Mouse (Mus musculus) midbrain, embryonic 13.5 days (tissue): ENCODE results near the gene Tmem221. TPM values are rescaled to one million over a fixed set of nuclear protein-coding genes. Genes with fewer than 3 reads are reported as not detected.

Experiments used
- ATAC-seq: fragments of 200-750 bp; cut with Nextera tagmentation; 2 replicates; pipeline ENCODE4 v1.8.0; 2017; ENCODE audit warnings: mild to moderate bottlenecking, moderate TSS enrichment, moderate library complexity
- H3K27ac ChIP-seq: fragments of 300-500 bp; sonication (generic); 2 replicates; pipeline ENCODE4 v1.5.1; 2015; ENCODE audit warnings: inconsistent platforms, mild to moderate bottlenecking, moderate library complexity
- H3K27me3 ChIP-seq: fragments of 300-500 bp; sonication (generic); 2 replicates; pipeline ENCODE4 v1.6.1; 2015; ENCODE audit warnings: mild to moderate bottlenecking, inconsistent platforms
- H3K36me3 ChIP-seq: fragments of 300-500 bp; sonication (generic); 2 replicates; pipeline ENCODE4 v1.6.1; 2015; ENCODE audit warnings: mild to moderate bottlenecking, inconsistent platforms
- H3K4me1 ChIP-seq: fragments of 300-500 bp; sonication (generic); replicated peaks from 2 replicates; pipeline ENCODE4 v1.6.1; 2015; ENCODE audit warnings: inconsistent platforms
- H3K4me2 ChIP-seq: fragments of 300-500 bp; sonication (generic); replicated peaks from 2 replicates; pipeline ENCODE4 v1.6.1; 2015; ENCODE audit warnings: moderate library complexity, mild to moderate bottlenecking, inconsistent platforms
- H3K4me3 ChIP-seq: fragments of 300-500 bp; sonication (generic); replicated peaks from 2 replicates; pipeline ENCODE4 v1.5.1; 2015; ENCODE audit warnings: mild to moderate bottlenecking, inconsistent platforms
- H3K9ac ChIP-seq: fragments of 300-500 bp; sonication (generic); replicated peaks from 2 replicates; pipeline ENCODE4 v1.6.1; 2015; ENCODE audit warnings: mild to moderate bottlenecking, inconsistent platforms
- H3K9me3 ChIP-seq: fragments of 300-500 bp; sonication (generic); 2 replicates; pipeline ENCODE4 v1.6.1; 2016; ENCODE audit warnings: mild to moderate bottlenecking, inconsistent platforms
- WGBS: fragments of 180-500 bp; shearing (Covaris S2); methylation state at CpG from one replicate; pipeline ENCODE4 v1.1.7; 2015; 5-methylcytosine and 5-hydroxymethylcytosine counted together
- polyA plus RNA-seq: library from polyadenylated mRNA; unstranded; fragments of >200 nt; fragmentation: Nextera tagmentation; extraction: Ambion mirVana; gene quantifications from 2 replicates; pipeline ENCODE4 v1.2.1, GENCODE M21; 2015

Gene Tmem221
- polyA plus RNA-seq, 1 experiment from 2014 or later, result not detected

- 84% methylated on average over 7 of the region's 7 CpGs for WGBS
- ATAC-seq, result no peak
These were observed 15.8 kb upstream of the Tmem221 start for GRCm38 (mm10) chr8:71574426-71574825.

GRCm38 (mm10) chr8:71572847-71573633 is 14.4 kb upstream of the Tmem221 start:
- H3K9ac ChIP-seq, result peak overlapping the region; percentile 25
- peaks cover 10% of the 10 kb centered on the region; the same call in 1 of the 2 replicates for H3K27me3 ChIP-seq
- peaks cover 43% of the 10 kb centered on the region for H3K4me1 ChIP-seq
- H3K9me3 ChIP-seq, result no peaks in the 10 kb centered on the region
- WGBS, result 76% methylated on average over 9 of the region's 9 CpGs
- peak overlapping the region; percentile 82 for H3K4me2 ChIP-seq
- no peaks in the 10 kb centered on the region for H3K36me3 ChIP-seq
- peak overlapping the region; percentile 60 for H3K27ac ChIP-seq
- no peak for ATAC-seq
- no peak overlapping the region for H3K4me3 ChIP-seq

More at GRCm38 (mm10) chr8:71574426-71574825, 15.8 kb upstream of the Tmem221 start:
- Histone ChIP-seq H3K4me1 (peaks cover 36% of the 10 kb centered on the region), H3K4me2 (no peak overlapping the region), H3K9me3 (no peaks in the 10 kb centered on the region), H3K27ac (no peak overlapping the region), H3K27me3 (no peaks in the 10 kb centered on the region), H3K9ac (0 out of 2 replicates have a peak overlapping the region, but pooled peaks have one; percentile 8), H3K36me3 (peaks cover 2% of the 10 kb centered on the region; the same call in 1 of the 2 replicates), H3K4me3 (no peak overlapping the region)

GRCm38 (mm10) chr8:71572077-71572476 is 13.4 kb upstream of the Tmem221 start:
- peaks cover 43% of the 10 kb centered on the region for H3K4me1 ChIP-seq
- peak overlapping the region; percentile 52; the same call in 1 of the 2 replicates for H3K27ac ChIP-seq
- H3K4me3 ChIP-seq, result no peak overlapping the region
- H3K27me3 ChIP-seq, result peaks cover 18% of the 10 kb centered on the region
- WGBS, result 85% methylated on average over 2 of the region's 2 CpGs
- ATAC-seq, result no peak
- H3K36me3 ChIP-seq, result no peaks in the 10 kb centered on the region
- peak overlapping the region; percentile 82; the same call in 1 of the 2 replicates for H3K4me2 ChIP-seq
- no peak overlapping the region for H3K9ac ChIP-seq
- no peaks in the 10 kb centered on the region for H3K9me3 ChIP-seq

- under 1% methylated on average over 41 of the region's 41 CpGs for WGBS
- ATAC-seq, result peak; percentile 89
These were observed 11.8 kb upstream of the Tmem221 start for GRCm38 (mm10) chr8:71570291-71570954.

GRCm38 (mm10) chr8:71569366-71570290 is 11.0 kb upstream of the Tmem221 start:
- H3K36me3 ChIP-seq, result no peaks in the 10 kb centered on the region
- peak; percentile 87 for ATAC-seq
- H3K4me1 ChIP-seq, result peaks cover 43% of the 10 kb centered on the region
- H3K27ac ChIP-seq, result peak overlapping the region; percentile 80
- peak overlapping the region; percentile 68 for H3K4me3 ChIP-seq
- H3K4me2 ChIP-seq, result peak overlapping the region; percentile 82
- peaks cover 20% of the 10 kb centered on the region for H3K27me3 ChIP-seq
- under 1% methylated on average over 51 of the region's 51 CpGs for WGBS
- H3K9ac ChIP-seq, result peak overlapping the region; percentile 78
- H3K9me3 ChIP-seq, result no peaks in the 10 kb centered on the region

More at GRCm38 (mm10) chr8:71570291-71570954, 11.8 kb upstream of the Tmem221 start:
- Histone ChIP-seq H3K9ac (peak overlapping the region; percentile 78), H3K27me3 (peaks cover 20% of the 10 kb centered on the region), H3K36me3 (no peaks in the 10 kb centered on the region), H3K4me2 (peak overlapping the region; percentile 82), H3K4me1 (peaks cover 43% of the 10 kb centered on the region), H3K4me3 (peak overlapping the region; percentile 68), H3K27ac (peak overlapping the region; percentile 80), H3K9me3 (no peaks in the 10 kb centered on the region)

- Histone ChIP-seq H3K9ac (peak overlapping the region; percentile 78), H3K9me3 (peaks cover 3% of the 10 kb centered on the region; the same call in 1 of the 2 replicates)
- WGBS, result 13% methylated on average over 6 of the region's 6 CpGs
These were observed 10.3 kb upstream of the Tmem221 start for GRCm38 (mm10) chr8:71568941-71569340.

GRCm38 (mm10) chr8:71568387-71568937 is 9.8 kb upstream of the Tmem221 start, which contains the start of gene Slc27a1:
Slc27a1 (plus strand) TSS chr8:71568882.
- peak within 1 kb of the TSS; percentile 80 for H3K27ac ChIP-seq
- H3K9ac ChIP-seq, result peak within 1 kb of the TSS; percentile 78
- peak within 1 kb of the TSS; percentile 82 for H3K4me2 ChIP-seq
- H3K9me3 ChIP-seq, result peaks cover 4% of the 10 kb centered on the region; the same call in 1 of the 2 replicates
- peak within 1 kb of the TSS; percentile 68 for H3K4me3 ChIP-seq
- peaks cover 40% of the 10 kb centered on the region for H3K4me1 ChIP-seq
- H3K27me3 ChIP-seq, result peaks cover 25% of the 10 kb centered on the region
- ATAC-seq, result peak; percentile 3; the same call in 1 of the 2 replicates
- WGBS, result 11% methylated on average over 13 of the region's 13 CpGs
- H3K36me3 ChIP-seq, result no peaks in the 10 kb centered on the region

More at GRCm38 (mm10) chr8:71568941-71569340, 10.3 kb upstream of the Tmem221 start:
- H3K4me3 ChIP-seq, result peak overlapping the region; percentile 68
- peak overlapping the region; percentile 82 for H3K4me2 ChIP-seq
- no peaks in the 10 kb centered on the region for H3K36me3 ChIP-seq
- peak; percentile 0; the same call in 1 of the 2 replicates for ATAC-seq
- peaks cover 22% of the 10 kb centered on the region for H3K27me3 ChIP-seq
- H3K4me1 ChIP-seq, result peaks cover 40% of the 10 kb centered on the region
- peak overlapping the region; percentile 80 for H3K27ac ChIP-seq

GRCm38 (mm10) chr8:71567587-71567986 is 8.9 kb upstream of the Tmem221 start:
- no peak for ATAC-seq
- no peaks in the 10 kb centered on the region for H3K36me3 ChIP-seq
- no peak overlapping the region for H3K4me3 ChIP-seq
- peaks cover 4% of the 10 kb centered on the region; the same call in 1 of the 2 replicates for H3K9me3 ChIP-seq
- H3K4me1 ChIP-seq, result peaks cover 36% of the 10 kb centered on the region
- H3K4me2 ChIP-seq, result no peak overlapping the region
- H3K9ac ChIP-seq, result no peak overlapping the region
- H3K27ac ChIP-seq, result no peak overlapping the region
- H3K27me3 ChIP-seq, result peaks cover 34% of the 10 kb centered on the region
- WGBS, result 79% methylated on average over 7 of the region's 7 CpGs

- H3K9ac ChIP-seq, result no peak within 1 kb of the TSS
- no peak for ATAC-seq
- H3K4me2 ChIP-seq, result no peak within 1 kb of the TSS
- no peak within 1 kb of the TSS for H3K4me3 ChIP-seq
- peaks cover 28% of the 10 kb centered on the region for H3K4me1 ChIP-seq
- H3K36me3 ChIP-seq, result no peaks in the 10 kb centered on the region
- peaks cover 4% of the 10 kb centered on the region; the same call in 1 of the 2 replicates for H3K9me3 ChIP-seq
- H3K27me3 ChIP-seq, result peaks cover 45% of the 10 kb centered on the region
- WGBS, result 49% methylated on average over 3 of the region's 3 CpGs
- H3K27ac ChIP-seq, result no peak within 1 kb of the TSS
These were observed 7.8 kb upstream of the Tmem221 start, which contains the start of gene Nxnl1 for GRCm38 (mm10) chr8:71566501-71566900. Nxnl1 (minus strand) TSS chr8:71566601.

- Histone ChIP-seq H3K36me3 (no peaks in the 10 kb centered on the region), H3K4me3 (no peak overlapping the region), H3K4me2 (no peak overlapping the region), H3K27me3 (peaks cover 69% of the 10 kb centered on the region), H3K4me1 (peaks cover 13% of the 10 kb centered on the region), H3K9me3 (peaks cover 4% of the 10 kb centered on the region; the same call in 1 of the 2 replicates), H3K27ac (no peak overlapping the region), H3K9ac (no peak overlapping the region)
- WGBS, result 90% methylated on average over 4 of the region's 4 CpGs
- no peak for ATAC-seq
These were observed 5.3 kb upstream of the Tmem221 start for GRCm38 (mm10) chr8:71563992-71564391.

GRCm38 (mm10) chr8:71562751-71563150 is 4.1 kb upstream of the Tmem221 start:
- H3K27ac ChIP-seq, result no peak overlapping the region
- no peak overlapping the region; the same call in 1 of the 2 replicates for H3K9ac ChIP-seq
- H3K9me3 ChIP-seq, result peaks cover 4% of the 10 kb centered on the region; the same call in 1 of the 2 replicates
- no peaks in the 10 kb centered on the region for H3K36me3 ChIP-seq
- H3K27me3 ChIP-seq, result peaks cover 70% of the 10 kb centered on the region
- WGBS, result 2% methylated on average over 33 of the region's 33 CpGs
- peaks cover 14% of the 10 kb centered on the region for H3K4me1 ChIP-seq
- peak overlapping the region; percentile 43 for H3K4me2 ChIP-seq
- peak; percentile 67 for ATAC-seq
- H3K4me3 ChIP-seq, result peak overlapping the region; percentile 28
